Mouse (Mus musculus): ENCODE results near the gene Hs2st1.

DNA sequence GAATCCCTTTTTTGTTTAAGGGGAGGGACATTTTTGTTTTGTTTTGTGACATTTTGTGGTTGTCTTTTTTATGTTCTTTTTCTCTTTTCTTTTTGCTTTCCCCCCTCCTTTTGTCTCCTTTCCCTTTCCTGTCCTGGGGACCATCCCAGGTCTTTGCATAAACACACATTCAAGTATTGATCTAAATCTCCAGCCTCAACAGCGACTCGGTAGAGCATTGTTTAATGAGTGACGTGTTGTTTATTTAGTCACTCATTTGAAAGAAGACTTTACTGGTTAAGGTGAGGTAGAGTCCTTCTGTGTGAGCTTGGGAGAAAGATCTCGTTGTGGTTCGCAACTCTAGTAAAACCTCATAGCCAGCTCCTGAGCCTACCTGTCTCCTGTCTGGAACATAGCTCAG lies 13.8 kb upstream of the Hs2st1 start:
- no peak for TF ChIP-seq BHLHE40 (IDR thresholded peaks at IDR 0.05; ENCODE audit: low read depth, low read length)
- no peak for TF ChIP-seq CTCF (conservative IDR thresholded peaks at IDR 0.05 in 1 of 2, IDR thresholded peaks at IDR 0.05 in 1 of 2; ENCODE audit: low read depth in 2 of 2, low read length in 2 of 2)
- TF ChIP-seq USF2 (conservative IDR thresholded peaks at IDR 0.05; ENCODE audit: low read depth, low read length) = no peak
- no peak for TF ChIP-seq RAD21 (IDR thresholded peaks at IDR 0.05; ENCODE audit: low read depth, low read length)
- no peak for TF ChIP-seq EP300 (IDR thresholded peaks at IDR 0.05; ENCODE audit: low read length)
- TF ChIP-seq JUND (conservative IDR thresholded peaks at IDR 0.05; ENCODE audit: low read depth, low read length) = no peak
- TF ChIP-seq CHD2 (IDR thresholded peaks at IDR 0.05; ENCODE audit: low read length) = no peak
- TF ChIP-seq ZNF384 (IDR thresholded peaks at IDR 0.05; ENCODE audit: low read depth, low read length) = no peak
- TF ChIP-seq UBTF (IDR thresholded peaks at IDR 0.05; ENCODE audit: low read depth, low read length) = no peak
- no peak for TF ChIP-seq POLR2A (IDR thresholded peaks at IDR 0.05; ENCODE audit: low read depth, low read length)
- TF ChIP-seq POLR2AphosphoS2 (IDR thresholded peaks at IDR 0.05; ENCODE audit: low read depth, low read length) = no peak
- no peak for TF ChIP-seq SMC3 (IDR thresholded peaks at IDR 0.05; ENCODE audit: low read depth, low read length)

All from CH12.LX (cell line).